Mouse (Mus musculus) MEL (cell line): ENCODE results near the gene Ebf3. TPM values are rescaled to one million over a fixed set of nuclear protein-coding genes. Genes with fewer than 3 reads are reported as not detected.

Experiments used
- DNase-seq: peaks from one replicate; pipeline ENCODE4 v3.0.0; 2011; ENCODE audit warnings: low read depth, low spot score
- H3K27ac ChIP-seq: 2 replicates; pipeline ENCODE4 v1.5.1; 2012; ENCODE audit warnings: low read depth, mild to moderate bottlenecking, control low read depth, low read length, moderate library complexity; ENCODE audit not compliant: control insufficient read depth
- H3K27me3 ChIP-seq, 2 experiments: fragments of 150-350 bp in 1 of 2; sonication (generic) in 1 of 2; 2 replicates each; pipeline ENCODE4 v1.6.1; 2012; ENCODE audit warnings: low read length in 2 of 2, mild to moderate bottlenecking in 2 of 2, improper control_type of control experiment in 1 of 2, moderate library complexity in 1 of 2; ENCODE audit not compliant: insufficient read depth in 2 of 2, control insufficient read depth in 1 of 2
- H3K36me3 ChIP-seq, 2 experiments: 2 replicates each; pipeline ENCODE4 v1.6.1; 2012 to 2014; ENCODE audit warnings: low read length in 2 of 2, improper control_type of control experiment in 1 of 2, inconsistent platforms in 1 of 2, mild to moderate bottlenecking in 1 of 2; ENCODE audit not compliant: insufficient read depth in 2 of 2, control insufficient read depth in 1 of 2
- H3K4me1 ChIP-seq, 2 experiments: fragments of 150-350 bp in 1 of 2; sonication (generic) in 1 of 2; 2 replicates each; pipeline ENCODE4 v1.6.1; 2012; ENCODE audit warnings: low read length in 2 of 2, improper control_type of control experiment in 1 of 2, mild to moderate bottlenecking in 1 of 2; ENCODE audit not compliant: insufficient read depth in 2 of 2, control insufficient read depth in 1 of 2
- H3K4me3 ChIP-seq, 2 experiments: fragments of 150-350 bp in 1 of 2; sonication (generic) in 1 of 2; 2 replicates each; pipeline ENCODE4 v1.5.1; 2012; ENCODE audit warnings: low read depth in 2 of 2, low read length in 2 of 2, mild to moderate bottlenecking in 2 of 2, moderate library complexity in 2 of 2, control low read depth in 1 of 2, improper control_type of control experiment in 1 of 2; ENCODE audit not compliant: control insufficient read depth in 1 of 2, insufficient read depth in 1 of 2
- H3K79me2 ChIP-seq: 2 replicates; pipeline ENCODE4 v1.6.1; 2012; ENCODE audit warnings: mild to moderate bottlenecking, low read length, moderate library complexity; ENCODE audit not compliant: control insufficient read depth, poor library complexity, insufficient read depth
- H3K9ac ChIP-seq: 2 replicates; pipeline ENCODE4 v1.6.1; 2012; ENCODE audit warnings: low read depth, mild to moderate bottlenecking, control low read depth, low read length, moderate library complexity; ENCODE audit not compliant: control insufficient read depth, poor library complexity, severe bottlenecking
- H3K9me3 ChIP-seq: fragments of 150-350 bp; sonication (generic); replicated peaks from 2 replicates; pipeline ENCODE4 v1.6.1; 2012; ENCODE audit warnings: mild to moderate bottlenecking, low read length, improper control_type of control experiment, moderate library complexity; ENCODE audit not compliant: insufficient read depth
- CTCF ChIP-seq, 3 experiments: IDR thresholded peaks in 2 of 3; conservative IDR thresholded peaks in 1 of 3; 2 replicates each; pipeline ENCODE4 v1.5.1; 2011 to 2012; ENCODE audit warnings: low read length in 3 of 3, low read depth in 2 of 3, mild to moderate bottlenecking in 2 of 3, improper control_type of control experiment in 1 of 3, inconsistent platforms in 1 of 3, mixed read lengths in 1 of 3, moderate library complexity in 1 of 3; ENCODE audit not compliant: control insufficient read depth in 1 of 3, insufficient read depth in 1 of 3, poor library complexity in 1 of 3, severe bottlenecking in 1 of 3
- E2F4 ChIP-seq: IDR thresholded peaks from 2 replicates; pipeline ENCODE4 v1.6.1; 2011; ENCODE audit warnings: low read depth, low read length, improper control_type of control experiment, borderline replicate concordance
- ELF1 ChIP-seq: IDR thresholded peaks from 2 replicates; pipeline ENCODE4 v1.6.1; 2014; ENCODE audit warnings: low read depth, mild to moderate bottlenecking, inconsistent platforms, low read length, improper control_type of control experiment, moderate library complexity
- ETS1 ChIP-seq: IDR thresholded peaks from 2 replicates; pipeline ENCODE4 v1.6.1; 2012; ENCODE audit warnings: low read depth, mild to moderate bottlenecking, inconsistent platforms, low read length, improper control_type of control experiment, moderate library complexity
- GATA1 ChIP-seq: IDR thresholded peaks from 2 replicates; pipeline ENCODE4 v1.6.1; 2011; ENCODE audit warnings: low read depth, low read length, improper control_type of control experiment
- JUND ChIP-seq: IDR thresholded peaks from 2 replicates; pipeline ENCODE4 v1.6.1; 2011; ENCODE audit warnings: low read depth, mild to moderate bottlenecking, improper control_type of control experiment, low read length
- MAX ChIP-seq: IDR thresholded peaks from 2 replicates; pipeline ENCODE4 v1.6.1; 2011; ENCODE audit warnings: low read length, improper control_type of control experiment
- MEF2A ChIP-seq: IDR thresholded peaks from 2 replicates; pipeline ENCODE4 v1.6.1; 2014; ENCODE audit warnings: low read depth, mild to moderate bottlenecking, inconsistent platforms, low read length, improper control_type of control experiment; ENCODE audit not compliant: poor library complexity, insufficient replicate concordance, severe bottlenecking; ENCODE audit errors: extremely low read depth
- MXI1 ChIP-seq: IDR thresholded peaks from 2 replicates; pipeline ENCODE4 v1.6.1; 2011; ENCODE audit warnings: mild to moderate bottlenecking, low read depth, low read length, improper control_type of control experiment
- MYB ChIP-seq: IDR thresholded peaks from 2 replicates; pipeline ENCODE4 v1.6.1; 2011; ENCODE audit warnings: mild to moderate bottlenecking, low read depth, low read length, improper control_type of control experiment
- MYC ChIP-seq: IDR thresholded peaks from 2 replicates; pipeline ENCODE4 v1.6.1; 2011; ENCODE audit warnings: low read depth, mild to moderate bottlenecking, low read length, improper control_type of control experiment, moderate library complexity
- NRF1 ChIP-seq: IDR thresholded peaks from 2 replicates; pipeline ENCODE4 v1.6.1; 2014; ENCODE audit warnings: low read depth, mild to moderate bottlenecking, inconsistent platforms, low read length, improper control_type of control experiment, moderate library complexity; ENCODE audit not compliant: poor library complexity, insufficient read depth, severe bottlenecking
- POLR2A ChIP-seq, 2 experiments: IDR thresholded peaks; 2 replicates each; pipeline ENCODE4 v1.6.1; 2011 to 2012; ENCODE audit warnings: low read length in 2 of 2, mild to moderate bottlenecking in 2 of 2, control low read depth in 1 of 2, improper control_type of control experiment in 1 of 2, low read depth in 1 of 2, moderate library complexity in 1 of 2; ENCODE audit not compliant: control insufficient read depth in 1 of 2, insufficient read depth in 1 of 2, poor library complexity in 1 of 2
- POLR2AphosphoS2 ChIP-seq: IDR thresholded peaks from 2 replicates; pipeline ENCODE4 v1.6.1; 2011; ENCODE audit warnings: low read length, improper control_type of control experiment
- POLR2AphosphoS5 ChIP-seq: IDR thresholded peaks from 2 replicates; pipeline ENCODE4 v1.6.1; 2012; ENCODE audit warnings: low read depth, borderline replicate concordance, mild to moderate bottlenecking, inconsistent platforms, low read length, moderate library complexity, mixed read lengths
- RAD21 ChIP-seq: IDR thresholded peaks from 2 replicates; pipeline ENCODE4 v1.6.1; 2011; ENCODE audit warnings: mild to moderate bottlenecking, low read depth, low read length, improper control_type of control experiment
- RCOR1 ChIP-seq: IDR thresholded peaks from 2 replicates; pipeline ENCODE4 v1.6.1; 2012; ENCODE audit warnings: low read depth, mild to moderate bottlenecking, inconsistent platforms, low read length, improper control_type of control experiment
- TAL1 ChIP-seq: IDR thresholded peaks from 2 replicates; pipeline ENCODE4 v1.6.1; 2012; ENCODE audit warnings: mild to moderate bottlenecking, inconsistent platforms, low read length, moderate library complexity, mixed read lengths
- TBP ChIP-seq: IDR thresholded peaks from 2 replicates; pipeline ENCODE4 v1.8.0; 2011; ENCODE audit warnings: low read depth, low read length, improper control_type of control experiment
- UBTF ChIP-seq: IDR thresholded peaks from 2 replicates; pipeline ENCODE4 v1.6.1; 2012; ENCODE audit warnings: low read depth, mild to moderate bottlenecking, inconsistent platforms, low read length, improper control_type of control experiment, moderate library complexity, borderline replicate concordance; ENCODE audit not compliant: insufficient read depth
- USF1 ChIP-seq: IDR thresholded peaks from 2 replicates; pipeline ENCODE4 v1.6.1; 2014; ENCODE audit warnings: low read depth, mild to moderate bottlenecking, inconsistent platforms, low read length, improper control_type of control experiment, moderate library complexity
- USF2 ChIP-seq, 2 experiments: IDR thresholded peaks; 2 replicates each; pipeline ENCODE4 v1.6.1; 2011 to 2012; ENCODE audit warnings: improper control_type of control experiment in 2 of 2, low read length in 2 of 2, borderline replicate concordance in 1 of 2, inconsistent platforms in 1 of 2, low read depth in 1 of 2, mild to moderate bottlenecking in 1 of 2; ENCODE audit not compliant: insufficient read depth in 1 of 2
- ZC3H11A ChIP-seq: IDR thresholded peaks from 2 replicates; pipeline ENCODE4 v1.6.1; 2012; ENCODE audit warnings: low read depth, mild to moderate bottlenecking, inconsistent platforms, low read length, improper control_type of control experiment
- ZKSCAN1 ChIP-seq: IDR thresholded peaks from 2 replicates; pipeline ENCODE4 v1.6.1; 2012; ENCODE audit warnings: low read depth, mild to moderate bottlenecking, inconsistent platforms, low read length, improper control_type of control experiment, moderate library complexity
- ZMIZ1 ChIP-seq: IDR thresholded peaks from 2 replicates; pipeline ENCODE4 v1.6.1; 2012; ENCODE audit warnings: low read depth, mild to moderate bottlenecking, inconsistent platforms, low read length, improper control_type of control experiment, moderate library complexity
- polyA plus RNA-seq, 2 experiments: library from polyadenylated mRNA; stranded (reverse) in 1 of 2; unstranded in 1 of 2; fragments of >175 nt in 1 of 2; fragments of >200 nt in 1 of 2; gene quantifications; 2 replicates each; pipeline versions ENCODE4 v1.2.1 to v1.2.4; 2012; ENCODE audit warnings: low replicate concordance in 2 of 2, low read depth in 1 of 2; ENCODE audit not compliant: insufficient read length in 2 of 2, insufficient read depth in 1 of 2, missing spikeins in 1 of 2
- total RNA-seq: library from RNA; depleted of rRNA; stranded (reverse); fragments of 300-350 nt; gene quantifications from 2 replicates; pipeline ENCODE4 v1.2.3, GENCODE M21; 2012

Gene Ebf3
- total and polyA plus RNA-seq, 3 experiments = not detected

- no peak overlapping the region for H3K27ac ChIP-seq
- TF ChIP-seq GATA1 = no peak
- no peak for TF ChIP-seq POLR2A (IDR thresholded peaks at IDR 0.05; ENCODE audit: control insufficient read depth in 1 of 2, insufficient read depth in 1 of 2, low read depth in 1 of 2, low read length in 2 of 2, poor library complexity in 1 of 2)
- no peak for TF ChIP-seq TAL1
- no peak for TF ChIP-seq ZKSCAN1
- TF ChIP-seq USF1 = no peak
- no peak for TF ChIP-seq POLR2AphosphoS2
- no peak for TF ChIP-seq JUND
- no peak for TF ChIP-seq RAD21
- TF ChIP-seq RCOR1 = no peak
- TF ChIP-seq MYC = no peak
- TF ChIP-seq CTCF (IDR thresholded peaks at IDR 0.05 in 2 of 3, conservative IDR thresholded peaks at IDR 0.05 in 1 of 3; ENCODE audit: control insufficient read depth in 1 of 3, insufficient read depth in 1 of 3, low read depth in 2 of 3, low read length in 3 of 3, poor library complexity in 1 of 3, severe bottlenecking in 1 of 3) = no peak
- no peak for TF ChIP-seq MYB
- TF ChIP-seq ETS1 = no peak
- no peak overlapping the region for H3K4me3 ChIP-seq
- H3K4me1 ChIP-seq = no peaks in the 10 kb centered on the region
- H3K36me3 ChIP-seq = no peaks in the 10 kb centered on the region
- H3K9ac ChIP-seq = no peak overlapping the region
- no peaks in the 10 kb centered on the region for H3K79me2 ChIP-seq
- no peaks in the 10 kb centered on the region for H3K27me3 ChIP-seq
- no peaks in the 10 kb centered on the region for H3K9me3 ChIP-seq
- DNase-seq = no peak
These were observed 91.3 kb downstream of the Ebf3 start for GRCm38 (mm10) chr7:137222831-137223505.

- H3K27ac ChIP-seq = no peak overlapping the region
- TF ChIP-seq ZMIZ1 = no peak
- no peak for TF ChIP-seq POLR2AphosphoS5
- TF ChIP-seq, all 39 proteins: peak for 0
These were observed 92.6 kb downstream of the Ebf3 start for GRCm38 (mm10) chr7:137221599-137221998.

GRCm38 (mm10) chr7:137220436-137220835, 93.8 kb downstream of the Ebf3 start:
- no peak for DNase-seq
- Histone ChIP-seq H3K27ac (no peak overlapping the region), H3K36me3 (no peaks in the 10 kb centered on the region), H3K9me3 (no peaks in the 10 kb centered on the region), H3K4me3 (no peak overlapping the region), H3K27me3 (no peaks in the 10 kb centered on the region), H3K79me2 (no peaks in the 10 kb centered on the region), H3K4me1 (no peaks in the 10 kb centered on the region), H3K9ac (no peak overlapping the region)
- TF ChIP-seq POLR2AphosphoS5 = no peak
- no peak for TF ChIP-seq E2F4
- TF ChIP-seq TBP = no peak
- no peak for TF ChIP-seq USF2 (IDR thresholded peaks at IDR 0.05; ENCODE audit: borderline replicate concordance in 1 of 2, insufficient read depth in 1 of 2, low read depth in 1 of 2, low read length in 2 of 2)
- no peak for TF ChIP-seq JUND
- no peak for TF ChIP-seq MYC
- no peak for TF ChIP-seq MEF2A
- TF ChIP-seq TAL1 = no peak
- TF ChIP-seq UBTF = no peak
- TF ChIP-seq ZMIZ1 = no peak
- TF ChIP-seq ZC3H11A = no peak
- TF ChIP-seq NRF1 = no peak
- TF ChIP-seq MAX = no peak
- no peak for TF ChIP-seq USF1
- TF ChIP-seq ELF1 = no peak
- TF ChIP-seq ZKSCAN1 = no peak
- no peak for TF ChIP-seq MXI1

More at GRCm38 (mm10) chr7:137221599-137221998, 92.6 kb downstream of the Ebf3 start:
- no peak for DNase-seq
- H3K36me3 ChIP-seq = no peaks in the 10 kb centered on the region
- no peaks in the 10 kb centered on the region for H3K79me2 ChIP-seq
- no peaks in the 10 kb centered on the region for H3K4me1 ChIP-seq
- H3K9me3 ChIP-seq = no peaks in the 10 kb centered on the region
- no peak overlapping the region for H3K9ac ChIP-seq
- H3K27me3 ChIP-seq = no peaks in the 10 kb centered on the region
- no peak overlapping the region for H3K4me3 ChIP-seq
